Mouse (Mus musculus) thymus, postnatal 0 days (tissue): ENCODE results near the gene Pnn. TPM values are rescaled to one million over a fixed set of nuclear protein-coding genes. Genes with fewer than 3 reads are reported as not detected.
"Not testable (repeated sequence)": the region's sequence is repeated elsewhere in the genome, so short reads cannot be mapped to it uniquely, and the experiment has no call there.

Experiments
- DNase-seq: peaks from one replicate; pipeline ENCODE4 v3.0.0-alpha.2; 2015; ENCODE audit warnings: low spot score
- polyA plus RNA-seq: library from polyadenylated mRNA; unstranded; fragments of >200 nt; fragmentation: Nextera tagmentation; extraction: Ambion mirVana; gene quantifications from 2 replicates; pipeline ENCODE4 v1.2.1, GENCODE M21; 2015

The Pnn gene
- polyA plus RNA-seq, result 91.8 and 97.7 TPM in 2 replicates

DNA sequence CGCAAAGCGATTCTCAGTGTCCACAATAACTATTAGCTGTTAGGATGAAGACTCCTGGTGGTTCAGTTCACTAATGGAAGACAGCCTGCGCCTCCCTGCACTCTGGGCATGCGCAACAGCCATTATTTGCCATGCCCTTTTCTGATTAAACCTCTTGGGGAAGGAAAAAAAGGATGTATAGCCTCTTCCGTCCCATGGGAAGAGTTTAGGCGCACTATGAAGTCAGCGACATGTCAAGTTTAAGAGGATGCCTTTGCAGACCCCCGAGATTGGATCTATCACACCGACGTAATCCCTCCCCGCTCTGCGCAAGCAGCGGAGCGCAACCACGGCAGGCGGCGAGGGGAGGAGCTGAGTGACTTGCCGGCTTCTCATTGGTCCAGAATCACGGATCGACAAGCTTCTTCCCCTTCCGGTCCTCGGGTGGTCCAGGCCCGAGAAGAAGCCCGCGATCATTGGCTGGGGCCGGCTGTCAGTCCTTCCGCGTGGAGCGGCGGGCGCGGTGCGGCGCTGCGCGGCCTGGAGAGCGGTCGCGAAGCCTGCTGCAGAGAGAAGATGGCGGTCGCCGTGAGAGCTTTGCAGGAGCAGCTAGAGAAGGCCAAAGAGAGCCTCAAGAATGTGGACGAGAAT lies at the start of gene Pnn:
Pnn (plus strand) TSS at position 437 of the 630 bp plus-strand sequence.
- DNase-seq, result peak; percentile 98

DNA sequence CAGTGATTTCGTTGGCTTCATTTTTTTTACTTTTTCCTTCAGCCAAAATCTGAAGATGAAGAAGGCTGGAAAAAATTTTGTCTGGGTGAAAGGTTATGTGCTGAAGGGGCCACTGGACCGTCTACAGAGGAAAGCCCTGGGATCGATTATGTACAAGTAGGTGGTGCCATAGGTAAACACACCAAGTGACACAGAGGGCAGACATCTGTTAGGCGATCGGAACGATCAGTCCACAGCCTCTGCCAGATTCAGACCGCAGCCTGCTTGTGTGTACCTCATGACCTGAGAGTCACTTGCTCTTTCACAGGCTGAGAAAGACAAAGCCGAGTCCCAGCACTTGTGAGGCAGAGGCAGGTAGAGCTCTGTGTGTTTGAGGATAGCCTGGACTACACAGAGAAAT lies 48.7 kb upstream of the Pnn start:
- no peak for DNase-seq

DNA sequence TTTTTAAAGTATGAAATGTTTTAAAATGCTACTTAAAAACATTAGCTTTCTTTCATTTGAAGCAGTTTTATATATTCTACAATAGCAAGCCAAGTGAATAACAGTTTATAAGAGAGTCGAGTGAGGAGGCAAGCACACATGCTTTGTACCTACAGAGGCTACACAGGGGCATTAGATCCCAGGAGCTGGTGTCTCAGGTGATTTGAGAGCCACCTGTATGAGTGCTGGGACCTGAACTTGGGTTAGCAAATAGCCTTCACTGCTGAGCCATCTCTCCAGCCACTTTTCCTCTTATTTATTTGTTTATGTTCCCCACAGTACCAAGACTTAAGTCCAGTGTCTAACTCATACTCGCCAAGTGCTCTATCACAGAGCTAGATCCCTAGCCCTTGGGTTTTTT lies 46.8 kb upstream of the Pnn start:
- no peak for DNase-seq

DNA sequence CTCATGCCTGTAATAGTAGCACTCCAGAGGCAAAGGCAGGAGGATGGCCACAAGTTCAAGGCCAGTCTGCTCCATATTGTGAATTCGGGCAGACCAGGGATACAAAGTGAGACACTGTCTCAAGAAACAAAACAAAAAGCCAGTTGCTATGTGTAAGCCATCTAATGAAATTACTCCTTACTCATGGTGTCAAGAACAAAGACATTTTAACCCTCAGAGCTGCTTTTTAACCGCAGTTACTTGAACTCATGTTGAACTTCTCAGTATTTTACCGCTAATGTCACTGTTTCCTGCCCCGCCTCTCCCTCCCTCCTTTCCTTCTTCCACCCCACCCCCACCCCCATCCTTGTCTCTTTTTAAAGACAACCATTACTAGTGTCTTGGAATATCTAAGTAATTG lies 45.4 kb upstream of the Pnn start:
- DNase-seq, result peak; percentile 28

DNA sequence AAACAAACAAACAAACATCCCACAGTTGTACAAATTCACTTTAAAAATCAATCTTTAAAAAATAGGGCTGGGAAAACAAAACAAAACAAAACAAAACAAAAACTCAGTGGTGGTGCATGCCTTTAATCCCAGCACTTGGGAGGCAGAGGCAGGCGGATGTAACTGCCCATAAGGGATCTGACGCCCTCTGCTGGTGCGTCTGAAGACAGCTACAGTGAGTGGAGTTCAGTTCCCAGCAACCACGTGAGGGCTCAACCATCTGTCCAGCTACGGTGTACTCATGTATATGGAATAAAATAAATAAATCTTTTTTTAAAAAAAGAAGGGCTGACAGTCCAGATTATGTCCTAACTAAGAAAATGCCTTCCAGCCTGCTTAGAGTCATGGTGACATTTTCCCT lies 34.6 kb upstream of the Pnn start:
- no peak for DNase-seq

DNA sequence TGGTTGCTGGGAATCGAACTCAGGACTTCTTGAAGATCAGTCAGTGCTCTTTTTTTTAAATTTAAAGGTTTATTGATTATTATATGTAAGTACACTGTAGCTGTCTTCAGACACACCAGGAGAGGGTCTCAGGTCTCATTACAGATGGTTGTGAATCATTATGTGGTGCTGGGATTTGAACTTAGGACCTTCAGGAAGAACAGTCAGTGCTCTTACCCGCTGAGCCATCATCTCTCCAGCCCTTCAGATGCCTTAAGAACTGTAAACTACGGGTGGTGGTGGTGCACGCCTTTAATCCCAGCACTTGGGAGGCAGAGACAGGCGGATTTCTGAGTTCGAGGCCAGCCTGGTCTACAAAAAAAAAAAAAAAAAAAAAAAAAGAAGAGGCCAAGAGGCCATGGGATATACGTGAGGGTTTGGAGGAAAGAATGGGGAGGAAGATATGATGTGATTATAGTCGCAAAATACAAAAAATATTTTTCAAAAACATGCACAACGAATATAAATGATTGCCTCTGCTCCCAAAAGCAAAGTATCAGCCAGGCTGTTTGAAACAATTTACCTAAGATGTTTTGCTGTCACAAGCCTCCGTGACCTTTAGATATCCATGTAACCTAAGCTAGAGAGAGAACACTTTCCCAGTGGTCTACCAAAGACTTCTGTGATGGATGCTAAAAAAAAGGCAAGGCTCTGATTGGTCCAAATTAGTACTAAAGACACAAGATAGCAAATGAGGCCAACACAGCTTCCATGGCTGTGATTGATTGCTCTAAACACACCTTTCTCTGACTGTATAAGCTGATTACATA lies 27.3 kb upstream of the Pnn start:
- no peak for DNase-seq

DNA sequence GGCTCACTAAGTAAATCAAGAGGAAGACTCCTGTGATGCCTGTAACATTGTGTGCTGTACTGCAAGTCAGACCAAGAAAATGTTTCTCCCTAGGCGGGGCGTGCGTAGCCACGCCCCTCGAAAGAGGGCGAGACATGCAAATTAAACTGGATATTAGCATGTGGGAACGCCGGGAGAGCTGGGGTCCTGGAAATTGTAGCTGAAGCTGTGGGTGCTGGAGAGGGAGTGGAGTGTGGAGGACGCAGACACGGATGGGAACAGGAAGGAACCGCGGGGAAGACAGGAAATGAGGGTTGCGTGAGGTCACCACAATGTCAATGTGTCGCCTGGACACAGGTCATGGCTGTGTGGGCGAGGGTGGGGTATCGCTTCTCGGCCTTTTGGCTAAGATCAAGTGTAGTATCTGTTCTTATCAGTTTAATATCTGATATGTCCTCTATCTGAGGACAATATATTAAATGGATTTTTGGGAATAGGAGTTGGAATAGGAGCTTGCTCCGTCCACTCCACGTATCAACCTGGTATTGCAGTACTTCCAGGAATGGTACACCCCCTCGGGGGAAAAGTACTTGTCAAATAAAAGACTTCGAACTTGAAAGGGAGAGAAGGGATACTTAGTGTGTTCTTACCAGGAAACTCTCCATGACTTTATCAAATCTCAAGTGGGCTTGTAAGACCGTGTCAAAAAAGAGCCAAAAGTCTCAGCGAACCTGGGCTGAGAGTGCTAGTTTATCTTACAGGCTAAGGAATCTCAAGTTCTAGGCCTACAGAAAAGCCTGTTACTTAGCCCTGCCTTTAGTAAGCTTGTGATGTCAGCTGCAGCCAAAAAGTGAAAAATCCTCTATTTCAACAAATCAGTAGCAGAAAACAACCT lies 26.5 kb upstream of the Pnn start:
- peak; percentile 73 for DNase-seq

DNA sequence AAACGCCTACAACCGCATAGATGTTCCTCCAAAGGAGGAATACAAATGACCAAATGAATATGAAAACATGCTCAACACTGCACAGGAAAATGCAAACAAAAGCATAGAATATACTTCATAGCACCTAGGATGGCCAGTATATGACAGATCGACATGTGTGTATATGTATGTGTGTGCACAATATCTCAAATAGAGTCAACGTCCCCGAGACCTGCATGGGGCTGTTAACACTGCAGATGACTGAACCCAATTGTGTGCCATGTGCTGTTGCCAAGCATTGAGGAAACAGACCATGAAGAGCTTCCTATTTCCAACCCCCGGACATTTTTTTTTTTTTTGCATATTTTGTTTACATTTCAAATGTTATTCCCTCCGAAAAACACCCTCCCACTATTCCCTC lies 25.8 kb upstream of the Pnn start:
- no peak for DNase-seq

DNA sequence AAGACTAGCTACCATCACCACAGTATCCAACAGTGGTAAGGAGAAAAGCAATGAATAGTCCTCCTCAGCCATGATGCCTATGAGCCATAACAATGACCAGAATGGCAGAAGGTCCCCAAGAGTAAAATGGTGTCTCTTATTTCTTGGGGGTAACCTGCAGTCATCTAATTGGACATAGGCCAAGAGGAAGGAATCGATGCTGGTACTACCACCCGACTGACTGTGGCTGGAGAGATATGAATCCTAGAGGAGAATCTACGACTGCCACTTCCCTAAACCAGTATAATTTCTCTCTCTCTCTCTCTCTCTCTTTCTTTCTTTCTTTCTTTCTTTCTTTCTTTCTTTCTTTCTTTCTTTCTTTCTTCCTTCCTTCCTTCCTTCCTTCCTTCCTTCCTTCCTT lies 14.2 kb upstream of the Pnn start:
- DNase-seq, result no peak

DNA sequence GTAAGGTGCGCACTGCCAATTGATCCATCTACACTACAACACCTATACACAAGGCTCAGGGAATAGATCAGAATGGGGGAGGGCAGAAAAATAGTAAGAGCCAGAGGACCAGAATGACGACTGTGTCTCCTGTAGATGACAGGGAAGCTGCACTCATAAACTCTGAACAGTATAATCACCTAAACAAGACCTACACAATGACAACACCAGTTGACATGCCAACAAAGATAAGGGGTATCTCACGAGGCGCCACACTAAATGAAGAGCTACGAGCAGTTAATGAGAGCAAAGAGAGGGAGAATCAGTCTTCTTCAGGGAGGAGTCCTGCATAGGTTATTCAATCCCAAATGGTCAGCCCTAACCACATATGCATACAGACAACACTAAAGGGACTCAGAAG lies 13.5 kb upstream of the Pnn start:
- DNase-seq, result no peak

DNA sequence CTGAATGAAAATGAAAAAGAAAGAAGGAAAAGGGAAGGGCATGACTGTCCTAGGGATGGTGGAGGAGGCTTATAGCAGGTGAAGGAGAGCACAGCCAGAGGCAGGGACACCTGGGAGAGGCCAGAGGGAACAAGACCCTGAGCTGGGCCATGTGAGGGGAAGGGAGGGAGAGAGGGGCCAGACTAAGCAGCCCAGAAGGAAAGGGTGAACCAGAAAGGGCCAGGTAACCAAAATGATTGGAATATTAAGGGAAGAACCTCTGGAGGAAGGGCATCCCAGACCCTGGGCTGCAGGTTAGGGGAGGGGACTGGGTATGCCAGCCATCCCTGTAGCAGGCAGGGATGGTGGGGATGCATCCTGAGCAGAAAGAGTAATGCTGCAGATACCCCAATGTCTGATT lies 12.7 kb upstream of the Pnn start:
- DNase-seq, result no peak

DNA sequence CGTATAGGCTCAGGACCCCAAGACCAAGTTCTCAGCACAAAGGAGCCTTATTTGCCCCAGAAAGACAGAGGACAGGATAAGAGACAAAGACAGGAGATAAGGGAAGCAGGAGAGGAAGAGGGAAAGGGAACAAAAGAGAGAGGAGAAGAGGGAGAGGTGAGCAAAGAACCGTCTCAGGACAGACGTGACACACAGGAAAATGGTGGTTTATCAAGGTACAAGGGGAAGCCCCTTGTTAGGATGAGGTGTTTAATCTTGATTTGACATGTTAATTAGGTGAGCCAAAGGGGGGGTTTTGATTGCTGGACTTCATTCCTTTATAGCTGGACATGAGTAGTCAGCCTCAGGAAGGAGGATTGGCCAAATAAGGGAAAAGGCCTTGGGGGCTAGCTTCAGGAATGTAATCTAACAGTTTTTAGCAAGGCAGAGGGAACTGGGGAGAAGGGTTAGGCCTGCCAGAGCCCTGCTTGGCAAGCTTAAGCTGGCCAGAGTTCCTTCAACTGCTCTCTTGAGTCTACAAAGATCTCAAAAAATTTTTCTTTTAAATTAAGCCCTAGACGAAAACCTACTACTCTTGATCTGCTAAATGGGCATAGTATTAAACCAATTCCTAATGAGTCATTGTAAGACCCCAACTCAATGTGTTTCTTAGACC lies 11.4 kb upstream of the Pnn start:
- no peak for DNase-seq

DNA sequence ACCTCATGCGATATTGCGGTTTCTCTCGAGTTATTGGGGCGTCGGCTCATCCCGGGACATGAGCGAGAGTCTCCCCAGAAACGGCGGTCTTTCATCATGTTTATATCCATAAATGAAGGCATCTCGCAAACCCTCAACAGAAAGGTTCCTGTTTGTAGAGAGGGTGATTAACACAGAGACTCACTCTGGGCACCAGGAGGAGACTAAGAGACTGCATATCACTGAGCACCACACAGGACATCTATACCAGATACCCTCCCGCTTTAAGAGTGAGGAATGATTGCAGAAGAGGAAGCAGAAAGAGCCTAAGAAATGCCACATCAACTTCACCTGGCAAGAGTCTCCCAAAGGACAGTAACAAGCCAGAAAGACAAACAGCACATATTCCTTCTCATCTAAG lies 10.5 kb upstream of the Pnn start:
- DNase-seq, result no peak

DNA sequence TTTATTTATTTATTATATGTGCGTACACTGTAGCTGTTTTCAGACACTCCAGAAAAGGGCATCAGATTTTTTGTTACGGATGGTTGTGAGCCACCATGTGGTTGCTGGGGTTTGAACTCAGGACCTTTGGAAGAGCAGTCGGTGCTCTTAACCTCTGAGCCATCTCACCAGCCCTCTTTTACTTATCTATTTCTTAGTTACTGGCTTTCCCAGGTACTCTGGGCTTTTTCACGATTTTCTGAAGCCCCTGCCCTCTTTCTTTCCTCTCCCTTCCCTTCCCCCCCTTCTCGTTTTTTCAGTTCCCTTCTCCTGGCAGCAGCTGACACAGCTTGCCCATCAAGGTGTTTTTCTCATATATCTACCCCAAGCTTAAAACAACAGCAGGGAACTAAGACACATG lies 8.4 kb upstream of the Pnn start:
- not testable (repeated sequence) for DNase-seq

DNA sequence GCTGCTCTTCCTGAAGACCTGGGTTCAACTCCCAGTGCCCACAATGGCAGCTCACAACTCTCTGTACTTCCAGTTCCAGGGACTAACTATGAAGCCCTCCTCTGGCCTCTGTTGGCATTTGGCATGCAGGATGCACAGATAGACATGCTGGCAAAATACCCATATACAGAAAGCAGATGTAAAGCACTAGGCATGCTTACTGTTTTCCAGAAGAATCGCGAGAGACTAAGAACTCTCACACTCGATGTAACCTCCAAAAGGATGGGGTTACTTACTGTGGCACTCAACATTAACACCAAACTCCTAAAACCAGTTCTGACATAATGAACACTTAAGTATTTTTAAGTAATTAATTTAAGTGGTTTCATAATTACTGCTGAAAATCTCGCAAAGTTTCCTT lies 6.4 kb upstream of the Pnn start:
- no peak for DNase-seq

DNA sequence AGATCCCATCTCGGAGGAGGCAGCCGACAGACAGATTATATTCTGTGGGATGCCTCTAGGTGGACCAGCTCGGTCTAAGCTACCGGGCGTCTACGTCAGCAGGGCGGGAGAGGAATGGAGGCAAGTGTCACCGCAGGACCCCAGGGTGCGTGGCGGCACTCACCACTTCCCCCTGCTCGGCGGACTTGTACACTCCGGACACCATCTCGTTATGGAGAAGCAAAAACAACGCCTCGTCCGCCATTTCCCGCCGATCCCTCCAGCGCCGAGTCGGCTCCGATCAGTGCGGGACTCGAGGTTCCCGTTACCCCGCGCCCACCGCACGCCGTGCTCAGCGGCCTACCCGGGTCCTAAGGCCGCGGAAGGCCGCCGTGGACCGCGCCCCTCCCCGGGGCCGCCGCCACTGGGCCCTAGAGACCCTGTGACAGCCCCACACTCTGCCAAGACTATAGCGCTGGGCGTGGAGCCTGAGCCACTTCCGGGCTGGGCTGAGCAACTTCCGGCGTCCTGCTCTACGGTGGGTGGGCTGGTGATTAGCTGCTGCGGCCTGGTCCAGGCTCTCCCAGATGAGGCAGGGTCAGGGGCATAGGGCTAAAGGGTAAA lies 5.6 kb upstream of the Pnn start, which contains the start of gene Trappc6b:
Trappc6b (minus strand) TSS at position 480 of the 603 bp plus-strand sequence.
- peak; percentile 69 for DNase-seq

DNA sequence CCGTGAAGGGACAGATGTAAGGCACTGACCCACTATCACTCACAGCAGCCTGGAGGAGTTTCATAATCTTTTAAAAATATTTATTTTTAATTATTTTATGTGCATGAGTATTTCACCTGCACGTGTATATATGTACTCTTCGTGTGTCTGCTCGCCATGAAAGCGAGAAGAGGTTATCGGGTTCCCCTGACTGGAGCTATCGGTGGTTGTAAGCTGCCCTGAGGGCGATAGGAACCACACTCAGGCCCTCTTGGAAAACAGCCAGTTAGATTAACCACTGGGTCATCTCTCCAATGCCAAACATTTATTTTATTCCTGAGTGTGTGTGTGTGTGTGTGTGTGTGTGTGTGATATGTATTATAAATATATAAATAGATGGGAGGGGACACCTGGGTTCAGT lies 1.8 kb upstream of the Pnn start:
- DNase-seq, result no peak

DNA sequence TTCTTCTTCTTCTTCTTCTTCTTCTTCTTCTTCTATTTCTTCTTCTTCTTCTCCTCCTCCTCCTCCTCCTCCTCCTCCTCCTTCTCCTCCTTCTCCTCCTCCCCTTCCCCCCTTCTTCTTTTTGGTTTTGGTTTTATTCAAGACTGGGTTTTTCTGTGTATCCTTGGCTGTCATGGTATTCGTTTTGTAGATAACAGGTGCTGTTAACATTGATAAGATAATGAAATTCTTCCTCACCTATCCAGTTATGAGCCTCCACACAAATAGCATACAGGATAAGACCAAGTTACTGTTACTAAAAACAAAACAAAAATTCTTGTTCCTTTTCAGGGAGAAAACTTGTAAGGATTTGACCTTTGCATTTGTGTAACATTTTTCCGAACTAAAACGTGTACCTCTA lies 908 bp upstream of the Pnn start:
- DNase-seq, result no peak

DNA sequence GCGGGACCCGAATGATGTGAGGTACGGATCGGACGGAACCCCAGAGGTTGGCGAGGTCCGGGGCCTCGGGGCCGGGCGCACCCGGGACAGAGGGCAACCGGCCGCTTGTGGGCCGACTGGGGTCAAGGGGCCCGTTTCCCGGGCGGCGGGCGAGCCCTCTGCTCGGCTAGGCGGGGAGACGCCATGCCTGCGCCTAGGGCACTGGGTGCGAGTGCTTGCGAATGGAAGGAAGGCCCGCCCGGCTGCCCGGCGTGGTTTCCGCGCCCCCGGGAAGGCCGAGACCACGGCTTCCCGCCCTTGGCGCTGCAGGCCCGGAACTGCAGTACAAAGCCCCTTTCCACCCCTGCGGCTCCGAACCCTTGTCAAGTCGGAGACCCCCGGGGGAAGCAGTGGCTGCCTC lies 411 bp downstream of the Pnn start:
- DNase-seq, result peak; percentile 56

DNA sequence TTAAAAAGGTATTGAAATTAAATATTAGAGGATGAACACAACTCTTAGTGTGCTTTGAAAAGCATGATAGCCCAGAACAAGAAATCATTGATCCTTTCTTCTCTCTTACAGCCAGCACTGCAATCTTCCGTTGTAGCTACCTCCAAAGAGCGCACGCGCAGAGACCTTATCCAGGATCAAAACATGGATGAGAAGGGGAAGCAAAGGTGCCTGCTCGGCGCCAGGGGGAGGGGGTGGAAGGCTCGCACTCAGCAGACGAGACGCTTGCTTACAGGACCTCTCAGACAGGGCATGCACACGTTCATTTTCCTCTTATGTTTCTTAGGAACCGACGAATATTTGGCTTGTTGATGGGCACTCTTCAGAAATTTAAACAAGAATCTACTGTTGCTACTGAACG lies 2.1 kb downstream of the Pnn start:
- DNase-seq, result no peak

DNA sequence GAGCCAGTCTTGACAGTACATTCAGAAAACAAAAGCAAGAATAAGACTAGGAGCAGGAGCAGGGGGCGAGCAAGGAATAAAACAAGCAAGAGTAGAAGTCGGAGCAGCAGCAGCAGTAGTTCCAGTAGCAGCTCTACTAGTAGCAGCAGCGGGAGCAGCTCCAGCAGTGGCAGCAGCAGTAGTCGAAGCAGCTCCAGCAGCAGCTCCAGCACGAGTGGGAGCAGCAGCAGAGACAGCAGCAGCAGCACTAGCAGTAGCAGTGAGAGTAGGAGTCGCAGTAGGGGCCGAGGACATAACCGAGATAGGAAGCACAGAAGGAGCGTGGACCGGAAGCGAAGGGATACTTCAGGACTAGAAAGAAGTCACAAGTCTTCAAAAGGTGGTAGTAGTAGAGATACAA lies 5.6 kb downstream of the Pnn start:
- no peak for DNase-seq
